Mouse (Mus musculus) left cerebral cortex, postnatal 36 days (tissue): ENCODE measurements around the gene Scap. TPM values are rescaled to one million over a fixed set of nuclear protein-coding genes. Genes with fewer than 3 reads are reported as not detected.
"Not testable (repeated sequence)": the region's sequence is repeated elsewhere in the genome, so short reads cannot be mapped to it uniquely, and the experiment has no call there.

ENCODE experiments used
- DNase-seq, 2 experiments: peaks; one replicate each; pipeline ENCODE4 v3.0.0; 2021 to 2022; ENCODE audit warnings: low spot score in 2 of 2, mixed read lengths in 1 of 2
- intact Hi-C: fragments of 180-260 bp; cut with DNase I; formaldehyde crosslinking; loops from one replicate; pipeline ENCODE4 v1.15.1; 2025
- total RNA-seq, 2 experiments: library from RNA; stranded (reverse); gene quantifications; 2 replicates each; pipeline ENCODE4 v1.2.3; 2021

Gene Scap
- total RNA-seq, 2 experiments from 2014 or later: 97.2 to 100 TPM

- intact Hi-C loops: no loop called here
- no peak for DNase-seq
These were observed 4.0 kb upstream of the Scap start for GRCm38 (mm10) chr9:110328946-110329630.

GRCm38 (mm10) chr9:110329655-110330054 lies 3.4 kb upstream of the Scap start:
- DNase-seq: no peak
- intact Hi-C loops: no loop called here

- intact Hi-C loops: no loop called here
These were observed 2.7 kb upstream of the Scap start for GRCm38 (mm10) chr9:110330341-110330740.

GRCm38 (mm10) chr9:110330913-110331312 lies 2.2 kb upstream of the Scap start:
- DNase-seq, intact Hi-C loops: not testable (repeated sequence)

More at GRCm38 (mm10) chr9:110330341-110330740, 2.7 kb upstream of the Scap start:
- DNase-seq: no peak

- no peak for DNase-seq
- intact Hi-C loops: no loop called here
These were observed 790 bp downstream of the Scap start for GRCm38 (mm10) chr9:110333896-110334259.

GRCm38 (mm10) chr9:110334849-110335248 lies 1.8 kb downstream of the Scap start:
- DNase-seq: no peak
- intact Hi-C loops: no loop called here

- intact Hi-C loops: no loop called here
- no peak for DNase-seq
These were observed 7.1 kb downstream of the Scap start for GRCm38 (mm10) chr9:110340037-110340750.

- intact Hi-C loops: no loop called here
- DNase-seq: peak; percentile 12 to 16
These were observed 8.9 kb downstream of the Scap start for GRCm38 (mm10) chr9:110342008-110342407.

GRCm38 (mm10) chr9:110343805-110344204 lies 10.7 kb downstream of the Scap start:
- intact Hi-C loops: no loop called here
- DNase-seq: no peak

GRCm38 (mm10) chr9:110345057-110345739 lies 12.1 kb downstream of the Scap start:
- intact Hi-C loops: no loop called here
- no peak for DNase-seq

- no peak for DNase-seq
- intact Hi-C loops: no loop called here
These were observed 15.8 kb downstream of the Scap start for GRCm38 (mm10) chr9:110348899-110349298.

GRCm38 (mm10) chr9:110350188-110350587 lies 17.1 kb downstream of the Scap start:
- intact Hi-C loops: no loop called here
- DNase-seq: no peak

- intact Hi-C loops: no loop called here
- no peak for DNase-seq
These were observed 17.5 kb downstream of the Scap start for GRCm38 (mm10) chr9:110350612-110351011.

GRCm38 (mm10) chr9:110351350-110351749 lies 18.3 kb downstream of the Scap start:
- intact Hi-C loops: no loop called here
- no peak for DNase-seq

GRCm38 (mm10) chr9:110351932-110352632 lies 19.0 kb downstream of the Scap start:
- intact Hi-C loops: no loop called here
- DNase-seq: no peak

- intact Hi-C loops: no loop called here
- DNase-seq: no peak
These were observed 25.3 kb downstream of the Scap start for GRCm38 (mm10) chr9:110358341-110358740.

GRCm38 (mm10) chr9:110361299-110361698 lies 28.2 kb downstream of the Scap start:
- intact Hi-C loops: no loop called here
- DNase-seq: no peak

GRCm38 (mm10) chr9:110362337-110362736 lies 29.2 kb downstream of the Scap start:
- no peak for DNase-seq
- intact Hi-C loops: no loop called here

GRCm38 (mm10) chr9:110366746-110367145 lies 33.7 kb downstream of the Scap start:
- intact Hi-C loops: no loop called here
- no peak for DNase-seq

- no peak for DNase-seq
- intact Hi-C loops: no loop called here
These were observed 36.8 kb downstream of the Scap start for GRCm38 (mm10) chr9:110369860-110370259.
